Mouse (Mus musculus): ENCODE data around the gene Olfr1457. TPM values are rescaled to one million over a fixed set of nuclear protein-coding genes. Genes with fewer than 3 reads are reported as not detected.

Olfr1457 gene
- total RNA-seq (2017) = not detected in 3 replicates

GRCm38 (mm10) chr19:13097791-13098190, at the start of gene Olfr1457:
Gene Olfr1457, minus strand, starts transcription at chr19:13097891.
- no peak for ATAC-seq (replicated peaks; ENCODE audit: insufficient number of reproducible peaks, low FRiP score, low TSS enrichment, poor library complexity, severe bottlenecking)

- ATAC-seq (replicated peaks; ENCODE audit: insufficient number of reproducible peaks, low FRiP score, low TSS enrichment, poor library complexity, severe bottlenecking) = no peak
These were observed 9.0 kb upstream of the Olfr1457 start, which contains the start of gene Olfr1458 for GRCm38 (mm10) chr19:13106675-13107074. Gene Olfr1458, minus strand, starts transcription at chr19:13106775.

- ATAC-seq (replicated peaks; ENCODE audit: insufficient number of reproducible peaks, low FRiP score, low TSS enrichment, poor library complexity, severe bottlenecking) = no peak
These were observed 3.8 kb downstream of the Olfr1457 start for GRCm38 (mm10) chr19:13093908-13094307.

- no peak for ATAC-seq (replicated peaks; ENCODE audit: insufficient number of reproducible peaks, low FRiP score, low TSS enrichment, poor library complexity, severe bottlenecking)
These were observed 37.4 kb downstream of the Olfr1457 start, which contains the start of gene Olfr1454 for GRCm38 (mm10) chr19:13060310-13060709. Gene Olfr1454, plus strand, starts transcription at chr19:13060610.

Other genes starting within 250 kb of the Olfr1457 start
- gene Olfr1444, start 240.6 kb downstream of the Olfr1457 start, total RNA-seq (2017) = not detected in 3 replicates
- 1.3 TPM in 1 of 3 replicates, not detected in the others for gene Olfr1445, start 214.0 kb downstream of the Olfr1457 start, total RNA-seq (2017)
- gene Olfr1446, start 204.4 kb downstream of the Olfr1457 start, total RNA-seq (2017) = not detected in 3 replicates
- gene Olfr1447, start 194.1 kb downstream of the Olfr1457 start, total RNA-seq (2017) = not detected in 3 replicates
- gene Olfr1448, start 173.5 kb downstream of the Olfr1457 start, total RNA-seq (2017) = not detected in 3 replicates
- not detected in 3 replicates for gene Olfr1449, start 167.1 kb downstream of the Olfr1457 start, total RNA-seq (2017)
- not detected in 3 replicates for gene Olfr1450, start 147.6 kb downstream of the Olfr1457 start, total RNA-seq (2017)
- gene Olfr1451, start 102.9 kb downstream of the Olfr1457 start, total RNA-seq (2017) = not detected in 3 replicates
- gene Olfr1453, start 69.6 kb downstream of the Olfr1457 start, total RNA-seq (2017) = not detected in 3 replicates
- gene Olfr1454, start 37.3 kb downstream of the Olfr1457 start, total RNA-seq (2017) = not detected in 3 replicates
- not detected in 3 replicates for gene Olfr1458, start 8.9 kb upstream of the Olfr1457 start, total RNA-seq (2017)
- 0.19 TPM in 1 of 3 replicates, not detected in the others for gene Olfr1459, start 51.7 kb upstream of the Olfr1457 start, total RNA-seq (2017)
- gene Olfr1461, start 65.1 kb upstream of the Olfr1457 start, total RNA-seq (2017) = not detected in 3 replicates
- not detected in 3 replicates for gene Olfr1462, start 87.8 kb upstream of the Olfr1457 start, total RNA-seq (2017)
- gene Olfr1463, start 133.4 kb upstream of the Olfr1457 start, total RNA-seq (2017) = not detected in 3 replicates
- not detected in 3 replicates for gene Olfr1465, start 217.7 kb upstream of the Olfr1457 start, total RNA-seq (2017)
- not detected in 3 replicates for gene Olfr1466, start 241.0 kb upstream of the Olfr1457 start, total RNA-seq (2017)